Mouse (Mus musculus) naive thymus-derived CD4-positive, alpha-beta T cell, adult 2 months (primary cell): ENCODE measurements at regions not wholly inside any gene's neighbourhood (a gene's known extent, or its start where the extent isn't known, plus 50 kb on each side); places are given as distances from the start of the nearest gene placed in this dataset.

ENCODE experiments used
- DNase-seq: peaks from one replicate; pipeline ENCODE4 v3.0.0-alpha.2; 2011; ENCODE audit warnings: low read depth

GRCm38 (mm10) chr10:17552277-17552676 lies 170.7 kb upstream of the Cited2 start:
- no peak for DNase-seq

- no peak for DNase-seq
Observed at GRCm38 (mm10) chr10:17556391-17556790, 166.6 kb upstream of the Cited2 start.

- DNase-seq, result no peak
Observed at GRCm38 (mm10) chr10:17559370-17559955, 163.6 kb upstream of the Cited2 start.

- no peak for DNase-seq
Observed at GRCm38 (mm10) chr10:17559980-17560379, 163.0 kb upstream of the Cited2 start.

GRCm38 (mm10) chr10:17561466-17561865 lies 161.6 kb upstream of the Cited2 start:
- DNase-seq, result no peak

- DNase-seq, result no peak
Observed at GRCm38 (mm10) chr10:17561977-17562376, 161.0 kb upstream of the Cited2 start.

GRCm38 (mm10) chr10:17562410-17563350 lies 160.3 kb upstream of the Cited2 start:
- no peak for DNase-seq

- DNase-seq, result no peak
Observed at GRCm38 (mm10) chr10:17563351-17563749, 159.7 kb upstream of the Cited2 start.

- DNase-seq, result no peak
Observed at GRCm38 (mm10) chr10:17564895-17565620, 158.0 kb upstream of the Cited2 start.

- DNase-seq, result peak; percentile 16
Observed at GRCm38 (mm10) chr10:17566975-17567374, 156.0 kb upstream of the Cited2 start.

GRCm38 (mm10) chr10:17567631-17568030 lies 155.4 kb upstream of the Cited2 start:
- DNase-seq, result no peak

GRCm38 (mm10) chr10:17569577-17570113 lies 153.4 kb upstream of the Cited2 start:
- DNase-seq, result no peak

GRCm38 (mm10) chr10:17574894-17575293 lies 148.1 kb upstream of the Cited2 start:
- DNase-seq, result no peak

- DNase-seq, result no peak
Observed at GRCm38 (mm10) chr10:17575448-17576332, 147.3 kb upstream of the Cited2 start.

- DNase-seq, result no peak
Observed at GRCm38 (mm10) chr10:17576333-17576750, 146.7 kb upstream of the Cited2 start.

- DNase-seq, result no peak
Observed at GRCm38 (mm10) chr10:17579463-17579862, 143.6 kb upstream of the Cited2 start.

GRCm38 (mm10) chr10:17584842-17585241 lies 138.2 kb upstream of the Cited2 start:
- no peak for DNase-seq

- DNase-seq, result no peak
Observed at GRCm38 (mm10) chr10:17586910-17587309, 136.1 kb upstream of the Cited2 start.

GRCm38 (mm10) chr10:17589136-17589535 lies 133.9 kb upstream of the Cited2 start:
- no peak for DNase-seq

- DNase-seq, result no peak
Observed at GRCm38 (mm10) chr10:17590195-17590594, 132.8 kb upstream of the Cited2 start.

- no peak for DNase-seq
Observed at GRCm38 (mm10) chr10:17592387-17592786, 130.6 kb upstream of the Cited2 start.
